Mouse (Mus musculus): ENCODE data around the gene Dnase1l1.

Gene Dnase1l1

GRCm38 (mm10) chrX:74270062-74270901 is 11.9 kb downstream of the Dnase1l1 start, which contains the start of gene Rpl10:
Rpl10 (plus strand) TSS chrX:74270812.
- peak; percentile 99 for DNase-seq (ENCODE audit: low read depth)

GRCm38 (mm10) chrX:74269736-74270061 is 12.4 kb downstream of the Dnase1l1 start:
- DNase-seq (ENCODE audit: low read depth), result no peak

GRCm38 (mm10) chrX:74257746-74258145 is 24.4 kb downstream of the Dnase1l1 start:
- DNase-seq (ENCODE audit: low read depth), result peak; percentile 72

- DNase-seq (ENCODE audit: low read depth), result peak; percentile 21
Measured at GRCm38 (mm10) chrX:74254888-74255565, 27.1 kb downstream of the Dnase1l1 start.

- peak; percentile 96 for DNase-seq (ENCODE audit: low read depth)
Measured at GRCm38 (mm10) chrX:74254153-74254887, 27.8 kb downstream of the Dnase1l1 start, which contains the start of gene Emd. Emd (plus strand) TSS chrX:74254687.

- peak; percentile 40 for DNase-seq (ENCODE audit: low read depth)
Measured at GRCm38 (mm10) chrX:74249615-74250014, 32.5 kb downstream of the Dnase1l1 start, which contains the start of gene Flna. Flna (minus strand) TSS chrX:74249820.

GRCm38 (mm10) chrX:74248651-74249050 is 33.5 kb downstream of the Dnase1l1 start:
- DNase-seq (ENCODE audit: low read depth), result peak; percentile 68

GRCm38 (mm10) chrX:74246693-74247092 is 35.4 kb downstream of the Dnase1l1 start:
- peak; percentile 77 for DNase-seq (ENCODE audit: low read depth)

- DNase-seq (ENCODE audit: low read depth), result peak; percentile 94
Measured at GRCm38 (mm10) chrX:74246213-74246681, 35.9 kb downstream of the Dnase1l1 start.

- peak; percentile 79 for DNase-seq (ENCODE audit: low read depth)
Measured at GRCm38 (mm10) chrX:74245687-74246086, 36.5 kb downstream of the Dnase1l1 start.

GRCm38 (mm10) chrX:74245107-74245506 is 37.0 kb downstream of the Dnase1l1 start:
- DNase-seq (ENCODE audit: low read depth), result no peak

GRCm38 (mm10) chrX:74244614-74245083 is 37.5 kb downstream of the Dnase1l1 start:
- peak; percentile 92 for DNase-seq (ENCODE audit: low read depth)

GRCm38 (mm10) chrX:74243807-74244206 is 38.3 kb downstream of the Dnase1l1 start:
- peak; percentile 88 for DNase-seq (ENCODE audit: low read depth)

- DNase-seq (ENCODE audit: low read depth), result no peak
Measured at GRCm38 (mm10) chrX:74243396-74243795, 38.7 kb downstream of the Dnase1l1 start.

GRCm38 (mm10) chrX:74240332-74240731 is 41.8 kb downstream of the Dnase1l1 start:
- DNase-seq (ENCODE audit: low read depth), result no peak

- no peak for DNase-seq (ENCODE audit: low read depth)
Measured at GRCm38 (mm10) chrX:74233196-74233595, 48.9 kb downstream of the Dnase1l1 start.

- DNase-seq (ENCODE audit: low read depth), result no peak
Measured at GRCm38 (mm10) chrX:74230038-74230437, 52.1 kb downstream of the Dnase1l1 start.
